Mouse (Mus musculus): ENCODE results near the gene Sort1.

DNA sequence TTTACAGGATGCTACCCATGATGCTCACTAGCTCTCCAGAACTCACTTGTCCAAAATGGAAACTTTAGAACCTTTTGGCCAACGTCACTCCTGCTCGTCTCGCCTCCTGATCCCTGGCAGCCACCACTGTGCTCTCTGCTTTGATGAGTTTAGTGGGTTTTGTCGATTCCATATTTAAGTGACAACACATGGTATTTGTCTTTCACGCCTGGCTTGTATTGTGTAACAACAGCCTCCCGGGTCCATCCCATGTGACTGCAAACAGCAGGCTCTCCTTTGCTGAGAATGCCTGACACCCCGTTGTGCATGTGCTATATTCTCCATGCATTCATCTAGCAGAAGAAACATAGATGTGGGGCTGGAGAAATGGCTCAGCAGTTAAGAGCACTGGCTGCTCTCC, 58.3 kb downstream of the Sort1 start:
- no peak for TF ChIP-seq CTCF (IDR thresholded peaks at IDR 0.05; ENCODE audit: low read depth, low read length)
- no peak for TF ChIP-seq POLR2A (IDR thresholded peaks at IDR 0.05; ENCODE audit: insufficient read depth, low read length)
